Mouse (Mus musculus) megakaryocyte progenitor cell, adult 5-6 weeks (primary cell): ENCODE data around the gene Etl4. TPM values are rescaled to one million over a fixed set of nuclear protein-coding genes. Genes with fewer than 3 reads are reported as not detected.
"Not testable (repeated sequence)": the region's sequence is repeated elsewhere in the genome, so short reads cannot be mapped to it uniquely, and the experiment has no call there.

Experiments
- ATAC-seq: replicated peaks from 2 replicates; pipeline ENCODE4 v1.8.0; 2016; ENCODE audit warnings: mild to moderate bottlenecking, moderate TSS enrichment, inconsistent platforms; ENCODE audit not compliant: poor library complexity
- total RNA-seq, 2 experiments: library from RNA; stranded (forward) in 1 of 2; stranded (reverse) in 1 of 2; fragments of 157-497, 149-512 nt in 1 of 2; fragments of 200-1000 nt in 1 of 2; gene quantifications; 2 replicates each; pipeline versions ENCODE4 v1.2.3 to v1.2.4; 2015 to 2017

Gene Etl4
- total RNA-seq, 2 experiments from 2014 or later, result 0.30 TPM; not detected in 1

GRCm38 (mm10) chr2:20293336-20293735 lies 383.8 kb downstream of the Etl4 start:
- no peak for ATAC-seq

GRCm38 (mm10) chr2:20294596-20294995 lies 385.0 kb downstream of the Etl4 start:
- no peak for ATAC-seq

GRCm38 (mm10) chr2:20302517-20302916 lies 392.9 kb downstream of the Etl4 start:
- ATAC-seq, result no peak

GRCm38 (mm10) chr2:20324954-20325353 lies 415.4 kb downstream of the Etl4 start:
- ATAC-seq, result no peak

- no peak for ATAC-seq
Observed at GRCm38 (mm10) chr2:20336176-20336575, 426.6 kb downstream of the Etl4 start.

- no peak for ATAC-seq
Observed at GRCm38 (mm10) chr2:20339016-20339734, 429.6 kb downstream of the Etl4 start.

- no peak for ATAC-seq
Observed at GRCm38 (mm10) chr2:20339919-20340318, 430.3 kb downstream of the Etl4 start.

- no peak for ATAC-seq
Observed at GRCm38 (mm10) chr2:20346873-20347272, 437.3 kb downstream of the Etl4 start.

- ATAC-seq, result no peak
Observed at GRCm38 (mm10) chr2:20349268-20349667, 439.7 kb downstream of the Etl4 start.

- ATAC-seq, result no peak
Observed at GRCm38 (mm10) chr2:20352796-20353195, 443.2 kb downstream of the Etl4 start.

GRCm38 (mm10) chr2:20377026-20377425 lies 467.4 kb downstream of the Etl4 start:
- no peak for ATAC-seq

GRCm38 (mm10) chr2:20380874-20381273 lies 471.3 kb downstream of the Etl4 start:
- ATAC-seq, result not testable (repeated sequence)

GRCm38 (mm10) chr2:20394083-20394482 lies 484.5 kb downstream of the Etl4 start:
- no peak for ATAC-seq

GRCm38 (mm10) chr2:20396978-20397377 lies 487.4 kb downstream of the Etl4 start:
- no peak for ATAC-seq

GRCm38 (mm10) chr2:20400556-20400955 lies 491.0 kb downstream of the Etl4 start:
- ATAC-seq, result no peak

- no peak for ATAC-seq
Observed at GRCm38 (mm10) chr2:20404395-20404794, 494.8 kb downstream of the Etl4 start.

- ATAC-seq, result no peak
Observed at GRCm38 (mm10) chr2:20407101-20407500, 497.5 kb downstream of the Etl4 start.

- no peak for ATAC-seq
Observed at GRCm38 (mm10) chr2:20414856-20415255, 505.3 kb downstream of the Etl4 start.

GRCm38 (mm10) chr2:20416934-20417614 lies 507.5 kb downstream of the Etl4 start:
- no peak for ATAC-seq

GRCm38 (mm10) chr2:20417998-20418397 lies 508.4 kb downstream of the Etl4 start:
- ATAC-seq, result no peak

GRCm38 (mm10) chr2:20419975-20420374 lies 510.4 kb downstream of the Etl4 start:
- no peak for ATAC-seq

- no peak for ATAC-seq
Observed at GRCm38 (mm10) chr2:20422275-20422674, 512.7 kb downstream of the Etl4 start.
